Mouse (Mus musculus) frontal cortex, adult (tissue): ENCODE data around the gene Scnm1.
A peak's percentile ranks its signal among the peaks of the same experiment; 100 is the strongest.
"Not testable (repeated sequence)": the region's sequence is repeated elsewhere in the genome, so short reads cannot be mapped to it uniquely, and the experiment has no call there.

Source experiments
- ATAC-seq: cut with Nextera tagmentation; 2 replicates; pipeline ENCODE4 v1.9.2; 2017; ENCODE audit warnings: mild to moderate bottlenecking, moderate library complexity, mixed read lengths; ENCODE audit not compliant: low TSS enrichment

Scnm1 gene

DNA sequence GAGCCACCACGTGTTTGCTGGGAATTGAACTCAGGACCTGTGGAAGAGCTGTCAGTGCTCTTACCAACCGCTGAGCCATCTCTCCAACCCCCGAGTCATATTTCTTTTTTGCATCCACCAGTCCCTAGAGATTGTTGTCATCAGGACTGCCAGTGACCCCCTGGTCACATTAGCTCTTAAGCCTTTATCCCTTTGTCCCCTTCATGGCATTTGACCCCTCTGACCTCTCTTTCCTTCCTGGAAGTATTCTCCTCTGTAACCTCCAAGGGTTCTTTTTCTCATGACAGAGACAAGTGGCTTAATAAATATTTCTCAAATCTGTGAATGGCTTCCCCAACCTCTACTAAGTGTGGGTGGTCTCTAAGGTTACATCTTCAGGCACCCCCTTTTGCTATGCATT, 14.1 kb upstream of the Scnm1 start:
- no peak for ATAC-seq

DNA sequence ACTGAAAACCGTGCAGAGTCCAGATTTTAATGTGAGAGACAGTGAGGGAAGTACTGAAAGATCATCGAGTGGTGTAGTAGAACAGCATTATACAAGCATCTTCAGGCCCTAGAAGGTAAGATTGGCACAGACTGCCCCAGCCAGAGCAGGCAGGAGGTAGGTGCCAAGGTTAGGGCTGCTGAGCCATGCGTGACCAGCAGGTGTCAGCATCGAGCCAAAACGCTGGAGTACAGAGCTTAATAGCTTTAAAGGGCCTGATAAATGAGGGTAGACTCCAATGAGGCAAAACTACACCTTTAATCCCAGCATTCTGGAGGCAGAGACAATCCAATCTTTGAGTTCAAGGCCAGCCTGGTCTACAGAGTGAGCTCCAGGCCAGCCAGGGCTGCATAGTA, 8.8 kb upstream of the Scnm1 start:
- ATAC-seq = peak; percentile 79

DNA sequence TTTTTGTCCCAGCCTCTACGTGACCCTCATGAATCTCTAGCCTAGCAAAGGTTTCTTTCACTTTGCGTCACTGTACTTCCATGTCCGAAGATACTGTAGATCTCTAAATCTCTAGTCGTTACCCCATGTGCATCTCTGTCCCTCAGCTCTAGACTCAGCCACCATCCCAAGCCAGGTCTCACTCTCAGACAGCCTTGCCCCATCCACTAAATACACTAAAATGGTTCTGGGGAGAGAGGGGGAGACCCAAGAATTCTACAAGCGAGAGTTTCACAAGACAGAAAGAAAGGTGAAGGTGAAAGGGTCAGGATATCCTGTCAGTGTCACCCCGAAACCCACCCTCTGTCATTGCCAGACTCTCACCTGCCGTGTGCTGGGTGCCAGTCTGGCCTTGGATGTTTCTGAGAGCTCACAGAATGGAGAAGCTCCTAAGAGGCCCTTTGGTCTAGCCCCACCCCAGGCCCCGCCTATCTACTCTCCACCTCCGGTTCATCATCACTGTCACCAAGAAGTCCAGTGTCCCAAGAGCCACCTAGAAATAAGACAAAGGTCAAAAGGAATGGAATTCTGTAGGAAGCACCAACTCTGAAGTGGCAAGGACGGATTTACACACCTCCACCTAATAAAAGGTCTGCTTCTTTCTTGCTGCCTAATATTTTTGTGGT, 8.3 kb upstream of the Scnm1 start, which contains the start of gene Tnfaip8l2:
TSS of gene Tnfaip8l2 (minus strand) at position 409 of the 665 bp plus-strand sequence.
- 0 out of 2 replicates have a peak, but pooled peaks have one; percentile 24 for ATAC-seq

DNA sequence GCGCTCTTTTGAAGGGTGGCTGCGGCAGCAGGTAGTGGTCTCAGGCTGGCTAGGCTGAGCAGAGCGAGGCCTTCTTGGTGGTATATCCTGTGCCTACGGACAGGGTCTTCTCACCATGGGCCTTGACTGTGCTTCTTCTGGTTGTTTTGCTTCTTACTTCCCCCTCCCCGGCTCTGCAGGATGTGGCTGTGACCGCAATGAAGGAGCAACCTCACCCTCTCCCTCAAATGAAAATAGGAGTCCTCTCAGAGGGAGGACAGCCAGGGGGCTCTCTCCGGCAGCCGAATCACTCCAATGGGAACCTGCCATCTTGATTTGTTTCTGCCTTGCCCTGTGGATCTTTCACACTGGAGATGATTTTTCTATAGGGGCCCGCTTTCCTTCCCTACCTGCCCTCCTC, 7.7 kb upstream of the Scnm1 start:
- no peak for ATAC-seq

DNA sequence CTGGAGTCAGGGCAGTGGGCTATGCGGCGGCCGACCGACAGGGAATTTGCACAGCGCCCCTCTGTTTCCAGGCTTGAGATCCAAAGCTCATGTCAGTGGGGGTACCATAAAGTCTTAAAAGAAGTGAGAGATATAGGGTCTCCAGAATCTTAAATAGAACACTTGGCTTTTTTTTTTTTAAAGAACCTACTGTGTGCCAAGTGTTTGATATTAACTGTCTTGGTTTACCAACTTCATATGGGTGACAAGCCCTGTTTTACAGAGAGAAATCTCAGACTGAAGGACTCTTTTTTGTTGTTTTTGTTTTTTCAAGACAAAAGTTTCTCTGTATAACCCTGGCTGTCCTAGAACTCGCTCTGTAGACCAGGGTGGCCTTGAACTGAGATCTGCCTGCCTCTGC, 7.0 kb upstream of the Scnm1 start:
- ATAC-seq = no peak

DNA sequence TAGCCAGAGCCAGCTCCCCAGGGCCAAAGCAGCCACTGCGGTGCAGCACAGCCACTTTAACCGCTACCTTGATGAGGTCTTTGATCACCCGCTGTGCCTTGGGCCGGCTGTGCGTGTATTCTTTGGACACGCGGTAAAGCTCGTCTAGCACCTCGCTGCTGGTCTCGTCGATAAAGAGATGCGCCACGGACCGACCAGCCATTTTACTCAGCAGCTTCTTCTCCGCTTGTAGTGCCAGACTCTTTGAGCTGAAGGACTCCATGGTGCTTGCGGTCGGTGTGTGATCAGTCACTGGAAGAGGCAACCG, 6.4 kb upstream of the Scnm1 start:
- no peak for ATAC-seq

DNA sequence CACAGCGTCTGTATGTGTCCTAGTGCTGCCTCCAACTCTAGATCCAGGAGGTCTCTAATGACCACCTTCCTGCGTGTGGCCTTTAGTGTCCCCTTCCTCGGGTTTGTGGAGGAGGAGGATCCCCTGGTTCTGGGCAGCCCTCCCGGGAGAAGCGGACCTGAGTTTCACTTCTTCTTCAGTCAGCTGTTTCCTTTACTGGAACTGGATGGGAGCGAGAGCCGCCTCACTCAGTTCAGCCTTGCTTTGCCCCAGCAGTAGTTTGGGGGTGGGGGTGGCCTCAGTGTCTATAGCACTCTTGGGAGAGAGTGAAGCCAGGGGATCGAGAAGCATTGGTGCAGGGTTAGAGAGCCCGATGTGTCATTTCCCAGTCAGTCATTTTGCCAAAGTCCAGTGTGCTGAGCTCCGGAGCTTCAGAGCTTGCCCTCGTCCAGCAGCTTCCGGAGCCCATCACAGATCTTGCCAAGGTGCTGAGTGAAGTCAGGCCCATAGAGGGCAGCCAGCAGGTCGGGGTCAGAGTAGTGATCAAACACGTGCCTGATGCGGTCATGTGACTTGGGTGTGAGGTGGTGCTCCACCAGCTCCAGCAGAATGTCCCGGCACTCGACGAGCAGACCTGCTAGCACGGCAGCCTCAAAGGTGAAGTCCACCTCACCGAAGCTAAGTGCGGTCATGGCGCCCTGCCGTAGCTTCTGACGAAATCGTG, 5.9 kb upstream of the Scnm1 start:
- ATAC-seq = no peak

DNA sequence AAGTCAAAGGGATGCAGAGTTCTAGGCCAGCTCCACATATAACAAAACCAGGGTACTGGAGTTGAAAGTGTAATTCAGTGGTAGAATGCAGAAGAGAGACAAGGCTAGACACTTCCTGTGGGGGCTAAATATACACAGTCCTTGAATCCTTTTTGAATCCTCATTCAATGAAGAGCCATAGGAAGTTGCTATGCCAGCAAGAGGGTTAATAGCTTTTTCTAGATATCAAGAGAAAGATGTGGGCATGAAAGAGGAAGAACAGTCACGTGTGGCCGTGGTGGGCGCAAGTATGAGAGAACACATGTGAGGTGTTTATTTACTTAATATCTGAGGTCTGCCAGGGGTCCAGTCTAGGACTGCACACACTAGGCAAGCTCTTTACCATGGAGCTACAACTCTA, 2.5 kb upstream of the Scnm1 start:
- no peak for ATAC-seq

DNA sequence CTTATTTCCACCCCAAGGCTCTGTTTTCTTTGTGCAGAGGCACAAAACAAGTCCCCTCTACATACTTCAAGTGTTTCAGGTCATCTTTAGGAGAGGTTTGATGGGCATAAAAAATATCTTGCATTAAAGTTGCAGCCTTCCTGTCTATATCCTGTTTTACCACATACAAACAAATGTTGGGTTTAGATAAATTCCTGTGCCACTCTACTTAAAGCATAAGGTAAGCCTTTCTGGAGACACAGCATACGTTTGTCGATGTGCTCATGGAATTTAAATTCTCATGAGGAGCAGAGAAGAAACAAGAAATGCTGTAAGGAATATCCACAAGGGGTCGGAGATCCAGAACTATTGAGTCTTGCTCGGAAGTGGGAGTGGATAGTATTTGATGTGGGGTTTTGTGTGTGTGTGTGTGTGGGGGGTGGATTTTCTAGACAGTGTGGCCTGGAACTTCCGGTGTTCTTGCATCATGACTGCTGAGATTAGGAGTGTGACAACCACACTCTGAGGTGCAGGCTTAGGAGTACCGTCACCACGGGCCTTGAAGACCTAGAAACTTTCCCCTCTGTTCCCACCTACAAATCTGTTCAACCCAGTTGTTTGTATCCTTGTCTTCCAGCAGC, 1.7 kb upstream of the Scnm1 start:
- no peak for ATAC-seq

DNA sequence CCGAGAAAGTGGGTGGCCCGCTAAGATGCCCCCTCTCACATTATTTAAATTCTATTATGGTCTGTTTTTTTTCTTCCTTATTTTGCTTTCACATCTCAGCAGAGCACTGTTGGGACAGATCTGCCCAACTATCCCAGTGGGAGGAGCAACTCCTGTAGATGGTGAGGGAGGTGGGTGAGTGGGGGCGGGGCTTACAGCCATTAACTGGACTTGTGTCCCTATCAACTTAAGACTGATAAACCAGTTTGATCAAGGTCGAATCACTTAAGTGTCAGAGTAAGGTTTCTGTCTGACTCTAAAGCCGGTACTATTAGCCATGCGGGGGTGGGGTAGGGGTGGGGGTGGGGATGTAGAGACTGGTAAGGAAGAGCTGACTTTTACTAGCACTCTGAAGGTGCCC, 1.2 kb upstream of the Scnm1 start:
- no peak for ATAC-seq

DNA sequence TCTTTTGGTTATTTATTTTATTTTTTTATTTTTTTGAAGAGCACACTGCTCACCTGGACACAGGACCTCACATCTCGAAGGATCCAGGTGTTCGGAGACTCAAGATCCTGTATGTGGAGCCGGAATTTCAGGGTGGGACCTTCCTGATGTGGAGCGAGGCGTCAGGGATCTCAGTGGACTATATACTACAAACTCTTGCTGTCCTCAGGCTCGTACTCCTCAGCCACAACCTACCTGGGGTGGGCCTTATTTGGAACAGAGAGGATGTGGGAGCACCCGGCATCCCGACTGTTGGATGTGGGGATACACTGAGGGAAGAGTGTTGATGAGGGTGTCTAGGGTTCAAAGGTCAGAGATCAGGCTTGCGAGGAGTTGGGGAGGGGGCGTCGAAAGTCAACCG, 322 bp upstream of the Scnm1 start:
- 0 out of 2 replicates have a peak, but pooled peaks have one; percentile 11 for ATAC-seq

DNA sequence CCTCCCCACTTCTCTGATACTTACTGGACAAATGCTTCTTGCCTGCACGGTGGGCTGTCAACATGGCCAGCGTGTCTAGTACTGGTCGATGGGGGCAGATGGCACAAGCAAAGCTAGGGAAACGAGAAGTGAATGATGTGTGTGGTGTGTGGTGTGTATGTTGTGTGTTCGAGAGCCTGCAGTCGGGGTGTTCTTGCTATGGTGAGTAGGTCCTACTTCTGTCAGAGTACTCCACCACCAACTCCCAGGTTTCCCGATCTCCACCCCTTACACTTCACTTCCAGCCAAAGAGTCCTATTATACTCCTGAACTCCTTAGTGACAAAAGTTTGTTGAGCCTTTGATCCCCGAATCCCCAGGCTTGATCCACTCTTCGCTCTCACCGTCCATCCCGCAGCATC, 635 bp downstream of the Scnm1 start:
- ATAC-seq = 0 out of 2 replicates have a peak, but pooled peaks have one; percentile 6

DNA sequence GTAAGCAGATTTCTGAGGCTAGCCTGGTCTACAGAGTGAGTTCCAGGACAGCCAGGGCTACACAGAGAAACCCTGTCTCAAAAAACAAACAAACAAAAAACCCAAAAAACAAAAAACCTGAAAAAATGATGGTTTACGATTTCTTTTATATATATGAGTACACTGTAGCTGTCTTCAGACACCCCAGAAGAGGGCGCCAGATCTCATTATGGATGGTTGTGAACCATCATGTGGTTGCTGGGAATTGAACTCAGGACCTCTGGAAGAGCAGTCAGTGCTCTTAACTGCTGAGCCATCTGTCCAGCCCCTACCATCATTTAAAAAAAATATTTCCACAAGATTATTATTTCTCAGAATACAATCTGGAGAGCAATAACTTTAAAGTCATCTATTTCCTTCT, 1.4 kb downstream of the Scnm1 start:
- not testable (repeated sequence) for ATAC-seq

DNA sequence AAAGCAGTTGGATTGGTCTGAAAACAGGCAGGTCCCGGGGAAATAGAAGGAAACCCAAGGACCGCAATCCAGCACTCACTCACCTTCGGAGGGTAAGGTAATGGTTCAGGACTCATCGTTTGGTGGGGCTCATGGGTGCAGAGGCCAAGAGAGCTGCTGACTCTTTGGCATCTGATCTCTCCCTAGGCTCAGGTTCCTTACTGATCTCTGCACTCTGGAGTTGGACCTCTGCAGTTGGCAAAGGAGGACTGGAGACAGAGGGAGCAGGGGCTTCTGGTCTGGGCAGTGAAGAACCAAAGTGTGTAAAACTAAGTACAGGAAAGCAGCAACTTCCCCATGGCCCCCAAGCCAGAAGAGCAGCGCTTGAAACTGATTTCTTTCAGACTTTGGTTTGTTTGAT, 3.7 kb downstream of the Scnm1 start:
- ATAC-seq = no peak

DNA sequence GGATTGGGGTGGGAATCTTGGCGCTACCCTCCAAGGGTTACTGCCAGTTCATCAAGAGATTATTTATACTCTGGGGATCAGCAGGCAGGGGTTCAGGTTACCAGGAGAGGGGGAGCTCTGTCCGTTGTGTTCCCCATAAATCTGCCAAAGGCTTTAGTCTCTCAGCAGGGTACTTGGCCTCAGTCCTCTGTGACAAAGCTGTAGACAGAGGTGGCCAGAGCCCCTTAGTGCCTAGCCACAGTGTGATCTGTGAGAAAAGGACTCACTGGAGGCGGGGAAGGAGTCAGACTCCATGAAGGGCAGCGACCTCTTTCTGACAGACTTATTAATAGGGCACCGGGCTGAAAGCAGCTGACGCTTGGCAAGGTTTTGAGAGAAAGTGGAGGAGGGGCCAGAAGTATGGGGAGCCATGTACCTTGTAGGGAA, 4.6 kb downstream of the Scnm1 start:
- no peak for ATAC-seq

DNA sequence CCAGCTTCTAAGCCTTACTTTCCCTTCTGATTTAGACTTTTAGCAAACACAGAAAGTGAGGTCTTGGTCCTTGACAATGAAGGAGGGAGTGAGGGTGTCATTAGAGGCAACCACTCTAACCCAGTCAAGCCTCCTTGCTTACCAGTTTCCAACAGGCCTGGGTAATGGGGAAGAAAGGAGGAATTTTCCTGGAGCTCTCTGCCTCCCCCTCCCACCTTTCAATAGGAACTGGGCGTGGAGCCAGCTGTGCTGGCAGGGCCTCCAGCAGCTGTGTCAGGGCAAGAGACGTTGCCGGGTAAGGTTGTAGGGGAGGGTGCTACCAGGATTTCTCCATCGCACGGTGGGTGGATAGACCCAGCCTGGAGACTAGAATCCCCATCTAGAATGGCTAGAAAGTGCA, 8.8 kb downstream of the Scnm1 start:
- ATAC-seq = peak; percentile 45

DNA sequence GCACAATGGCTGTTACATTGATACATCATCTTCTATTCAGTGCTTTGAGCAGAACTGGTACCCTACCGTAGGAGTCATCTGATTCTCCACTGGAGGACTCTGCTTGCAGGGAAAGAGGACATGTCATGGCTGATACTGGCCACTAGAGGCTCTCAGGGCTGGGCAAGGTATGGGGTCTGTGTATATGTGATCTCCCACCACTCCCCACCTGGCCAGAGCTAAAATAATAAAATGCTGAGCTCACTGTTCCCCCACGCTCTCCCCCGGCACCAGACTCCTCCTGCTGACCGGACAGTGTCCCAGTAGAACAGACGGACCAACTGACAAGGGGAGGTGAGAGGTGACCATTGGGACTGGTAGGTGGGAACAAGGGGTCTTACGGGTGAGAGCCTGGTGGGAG, 9.6 kb downstream of the Scnm1 start, which contains the start of gene Tmod4:
TSS of gene Tmod4 (plus strand) at position 231 of the 400 bp plus-strand sequence.
- 0 out of 2 replicates have a peak, but pooled peaks have one; percentile 42 for ATAC-seq

DNA sequence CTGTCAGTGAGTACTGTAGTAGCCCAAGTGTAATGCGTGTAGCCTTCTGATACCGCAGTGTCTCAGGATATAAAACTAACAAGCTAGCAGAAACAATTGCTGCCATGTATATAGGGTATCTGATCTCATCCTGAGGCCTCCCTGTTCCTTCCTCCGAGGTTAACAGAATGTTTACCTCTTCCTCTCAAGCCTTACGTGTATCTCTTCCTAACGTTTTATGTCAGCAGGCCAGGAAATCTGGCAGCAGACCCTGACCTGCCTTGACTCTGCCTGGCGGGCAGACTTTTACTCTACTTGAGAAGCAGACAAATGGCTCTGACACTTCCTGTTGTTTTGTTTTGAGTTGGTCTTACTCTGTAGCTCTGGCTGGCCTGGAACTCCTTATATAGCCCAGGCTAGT, 12.2 kb downstream of the Scnm1 start:
- ATAC-seq = no peak

DNA sequence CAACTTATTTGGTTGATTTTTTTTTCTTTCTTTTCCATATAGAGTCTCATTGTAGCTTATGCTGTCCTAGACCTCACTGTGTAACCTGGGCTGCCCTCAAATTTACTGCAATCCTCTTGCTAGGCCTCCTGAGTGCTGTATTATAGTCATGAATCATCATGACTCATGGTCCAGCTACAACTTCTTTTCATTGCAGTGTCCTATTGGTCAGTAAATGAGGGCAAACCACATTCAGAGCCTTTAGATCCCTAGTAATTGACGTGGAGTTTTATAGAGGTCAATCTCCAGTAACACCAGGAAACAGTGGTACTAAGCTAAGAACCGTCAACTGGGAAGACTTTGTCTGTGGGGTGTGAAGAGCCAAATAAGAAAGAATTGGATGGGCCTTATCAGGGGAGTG, 16.1 kb downstream of the Scnm1 start:
- no peak for ATAC-seq

DNA sequence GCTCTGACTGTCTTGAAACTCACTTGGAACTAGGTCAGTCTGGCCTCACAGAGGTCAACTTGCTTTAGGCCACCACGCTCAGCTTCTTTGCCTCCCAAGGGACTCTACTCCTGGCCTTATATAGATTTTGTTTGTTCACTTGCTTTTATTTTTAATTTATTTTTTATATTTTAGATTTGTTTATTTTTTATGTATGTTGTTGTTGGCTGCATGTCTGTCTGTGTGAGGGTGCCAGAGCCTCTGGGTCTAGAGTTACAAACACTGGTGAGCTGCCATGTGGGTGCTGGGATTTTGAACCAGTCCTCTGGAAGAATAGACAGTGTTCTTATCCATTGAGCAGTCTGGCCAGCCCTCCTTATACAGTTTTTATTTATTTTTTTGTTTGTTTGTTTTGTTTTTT, 21.1 kb downstream of the Scnm1 start:
- no peak for ATAC-seq

DNA sequence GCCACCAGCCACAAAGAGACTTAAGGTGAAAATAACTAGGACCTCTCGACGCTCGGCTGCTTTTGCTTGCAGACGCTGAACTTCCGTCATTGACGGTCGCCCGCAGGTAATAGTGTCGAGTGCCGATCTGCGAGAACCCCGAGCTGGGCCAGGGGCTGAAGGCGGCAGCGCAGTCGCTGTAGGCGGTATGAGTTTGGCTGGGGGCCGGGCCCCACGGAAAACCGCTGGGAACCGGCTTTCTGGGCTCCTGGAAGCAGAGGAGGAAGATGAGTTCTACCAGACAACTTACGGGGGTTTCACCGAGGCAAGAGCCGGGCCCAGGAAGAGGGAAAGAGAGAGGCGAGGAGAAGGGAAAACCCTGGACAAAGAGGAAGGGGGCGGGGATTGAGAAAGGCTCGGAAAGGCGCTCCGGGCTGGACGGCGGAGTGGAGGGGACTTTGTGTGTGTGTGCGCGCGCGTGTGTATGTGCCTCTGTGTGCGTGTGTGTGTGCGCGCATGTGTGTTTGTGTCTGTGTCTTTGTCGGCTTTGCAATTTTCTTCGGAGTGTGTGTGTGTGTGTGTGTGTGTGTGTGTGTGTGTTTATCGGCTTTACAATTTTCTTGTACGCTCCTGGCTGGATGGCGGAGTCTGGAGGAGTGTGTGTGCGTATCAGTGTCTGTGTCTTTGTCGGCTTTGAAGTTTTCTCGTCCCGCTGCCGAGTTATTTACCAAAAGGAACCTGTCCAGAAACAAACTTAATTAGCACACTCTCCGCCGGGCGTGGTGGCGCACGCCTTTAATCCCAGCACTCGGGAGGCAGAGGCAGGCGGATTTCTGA, 22.7 kb downstream of the Scnm1 start, which contains the start of gene Vps72:
TSS of gene Vps72 (plus strand) at position 112 of the 816 bp plus-strand sequence.
- ATAC-seq = peak; percentile 82

DNA sequence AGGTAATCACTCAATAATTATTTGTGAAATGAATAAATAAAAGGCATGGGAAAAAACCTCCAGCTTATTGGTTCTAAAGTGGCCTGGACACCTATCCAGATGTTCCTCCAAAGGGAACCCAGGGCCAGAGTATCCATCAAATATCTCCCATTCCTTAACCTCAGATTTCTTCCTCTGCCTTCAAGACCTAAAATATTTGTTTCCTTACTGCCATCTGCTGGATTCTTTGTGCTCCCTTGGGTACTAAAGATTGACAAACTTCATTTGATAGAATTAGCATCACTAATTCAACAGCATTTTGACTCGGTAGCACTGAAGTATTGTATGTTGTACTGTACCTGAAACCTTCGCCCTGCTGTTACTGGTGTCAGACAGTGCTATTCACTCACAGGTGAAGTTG, 25.9 kb downstream of the Scnm1 start:
- ATAC-seq = no peak
